Mouse (Mus musculus) urinary bladder, postnatal 25 days (tissue): ENCODE measurements at regions not wholly inside any gene's neighbourhood (a gene's known extent, or its start where the extent isn't known, plus 50 kb on each side); places are given as distances from the start of the nearest gene placed in this dataset.

Experiments used
- DNase-seq: peaks from one replicate; pipeline ENCODE4 v3.0.0; 2022; ENCODE audit warnings: low spot score

DNA sequence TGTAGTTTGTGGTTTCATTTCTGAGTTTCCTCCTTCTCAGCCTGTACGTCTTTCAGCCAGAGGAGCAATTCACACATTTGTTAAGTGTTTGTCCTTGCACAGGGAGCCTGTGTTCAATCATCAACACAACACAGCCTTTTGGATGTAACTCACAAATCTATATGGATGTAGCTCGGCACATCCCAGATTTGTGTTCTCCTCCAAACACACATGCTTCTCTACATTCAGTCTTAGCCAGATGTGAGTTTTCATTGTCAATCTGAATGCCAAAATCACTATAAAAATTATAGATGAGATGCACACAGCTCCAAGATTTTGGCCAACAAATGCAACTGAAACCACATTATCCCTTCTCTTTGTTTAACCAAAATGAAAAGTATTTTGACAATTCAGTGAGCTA, 380.9 kb downstream of the Gm9195 start:
- no peak for DNase-seq

DNA sequence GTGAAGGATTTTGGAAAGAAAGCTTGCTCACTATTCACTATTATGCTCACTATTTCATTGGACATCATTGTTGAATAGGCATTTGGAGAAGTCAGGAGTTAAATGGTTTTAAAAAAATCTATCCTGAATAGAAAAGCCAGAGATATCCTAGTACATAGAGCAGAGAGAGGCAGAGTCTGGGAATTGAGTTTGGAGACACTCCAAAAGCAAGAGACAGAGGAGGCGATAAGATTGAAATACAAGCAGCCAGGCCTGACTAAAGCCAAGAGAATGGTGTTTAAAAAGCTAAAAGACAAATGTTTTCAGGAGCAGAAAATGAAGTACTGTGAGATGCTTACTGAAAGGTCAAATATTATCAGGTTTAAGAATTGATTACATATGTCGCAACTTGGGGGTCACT, 400.1 kb downstream of the Gm9195 start:
- no peak for DNase-seq

DNA sequence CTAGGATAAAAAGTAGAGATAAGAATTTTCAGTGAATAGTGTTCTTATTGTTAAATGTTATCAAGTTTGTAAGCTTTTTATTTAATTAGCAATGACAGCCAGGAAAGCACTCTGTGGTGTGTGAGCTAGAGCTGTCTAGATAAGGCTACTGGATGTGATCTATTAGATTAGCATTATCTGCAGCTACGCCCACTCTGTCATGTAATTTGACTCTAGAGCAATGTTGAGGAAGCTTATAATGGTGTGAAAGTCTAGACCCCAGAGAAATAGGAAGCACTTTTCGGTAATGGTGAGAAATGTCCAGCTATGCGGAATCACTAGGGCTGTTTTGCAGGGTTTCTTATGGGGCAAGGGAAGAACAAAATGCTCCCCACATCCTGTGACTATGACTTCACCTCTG, 410.2 kb downstream of the Gm9195 start:
- DNase-seq: no peak

DNA sequence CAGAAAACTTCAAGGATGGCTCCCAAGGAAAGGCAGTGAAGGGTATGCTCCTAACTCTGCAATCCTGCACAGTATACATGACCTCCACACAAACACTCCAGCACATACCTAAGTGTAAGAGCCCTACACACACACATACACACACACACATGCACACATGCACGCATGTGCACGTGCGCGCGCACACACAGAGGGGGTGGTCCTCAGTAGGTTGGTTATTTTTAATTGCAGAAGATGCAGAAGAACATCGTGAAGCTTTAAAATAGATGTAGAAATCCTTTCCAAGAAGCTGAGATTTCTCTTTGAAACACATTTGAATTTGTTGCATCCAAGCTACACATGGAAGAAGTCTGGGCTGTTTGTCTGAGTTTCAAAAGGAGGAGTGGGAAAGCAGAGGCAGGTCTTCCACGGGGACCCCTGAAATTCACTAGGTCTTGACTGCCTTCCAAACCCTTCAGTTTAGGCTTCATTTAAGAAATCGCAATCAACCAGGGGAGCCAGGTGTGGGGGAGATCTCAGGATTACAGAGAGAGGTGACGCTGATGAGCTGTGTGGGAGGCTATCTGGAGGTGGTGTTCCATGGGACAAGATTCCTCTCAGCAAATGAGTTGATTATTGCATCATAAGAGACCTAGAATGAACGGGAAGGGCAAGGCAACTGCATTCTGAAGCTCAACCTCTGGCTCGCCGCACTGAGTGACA, 427.4 kb downstream of the Gm9195 start:
- no peak for DNase-seq

DNA sequence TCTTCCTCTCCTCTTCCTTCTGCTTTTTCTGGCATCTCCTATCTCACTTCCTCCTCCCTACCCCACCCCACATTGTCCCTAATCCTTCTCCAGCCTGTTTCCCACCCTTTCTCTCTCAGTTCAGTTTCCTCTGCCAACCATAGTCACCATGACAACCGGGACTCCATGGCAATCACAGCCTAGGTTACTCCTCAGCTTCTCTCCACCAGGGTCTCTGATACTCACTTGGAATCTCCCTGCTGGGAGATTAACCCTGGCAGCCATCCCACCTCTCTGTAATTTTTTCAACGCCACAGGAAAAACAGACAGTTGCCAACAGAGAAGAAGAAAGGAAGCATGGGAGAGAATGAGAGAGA, 448.8 kb downstream of the Gm9195 start:
- DNase-seq: no peak

DNA sequence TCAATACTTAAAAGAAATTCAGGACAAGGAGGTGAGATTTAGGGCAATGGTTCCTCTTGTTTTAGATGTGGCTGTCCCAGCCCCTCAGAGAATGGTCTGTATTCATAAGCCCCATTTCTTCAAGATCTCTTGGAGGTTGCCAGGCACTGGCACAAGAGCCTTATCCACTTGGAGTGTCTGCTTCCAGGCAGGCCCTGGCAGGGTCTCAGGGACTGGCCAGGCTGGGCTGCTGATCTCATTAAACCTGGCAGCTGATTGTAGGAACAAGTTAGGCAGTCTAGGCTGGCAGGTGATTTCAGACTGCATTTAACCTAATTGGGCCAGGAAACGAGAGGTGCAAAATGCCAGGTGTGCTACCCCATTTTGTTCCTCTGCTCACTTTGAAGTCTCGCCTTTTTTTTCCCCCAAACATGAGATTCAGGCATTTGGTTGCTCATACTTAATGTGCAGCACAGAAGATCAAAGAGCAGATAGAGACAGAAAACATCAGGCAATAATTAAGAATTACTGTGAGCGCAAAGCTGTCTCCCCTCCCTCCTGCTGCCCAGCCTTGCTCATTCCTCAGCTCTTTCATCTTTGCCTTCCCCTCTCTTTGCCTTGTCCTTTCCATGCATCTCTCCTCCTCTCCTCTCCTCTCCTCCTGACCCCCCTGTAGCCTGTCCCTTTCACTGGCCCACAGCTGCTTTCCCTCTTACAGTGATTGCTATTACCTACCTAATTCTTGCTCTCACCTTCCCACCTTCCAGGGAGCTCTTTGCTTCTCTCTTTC, 449.3 kb downstream of the Gm9195 start:
- DNase-seq: no peak

DNA sequence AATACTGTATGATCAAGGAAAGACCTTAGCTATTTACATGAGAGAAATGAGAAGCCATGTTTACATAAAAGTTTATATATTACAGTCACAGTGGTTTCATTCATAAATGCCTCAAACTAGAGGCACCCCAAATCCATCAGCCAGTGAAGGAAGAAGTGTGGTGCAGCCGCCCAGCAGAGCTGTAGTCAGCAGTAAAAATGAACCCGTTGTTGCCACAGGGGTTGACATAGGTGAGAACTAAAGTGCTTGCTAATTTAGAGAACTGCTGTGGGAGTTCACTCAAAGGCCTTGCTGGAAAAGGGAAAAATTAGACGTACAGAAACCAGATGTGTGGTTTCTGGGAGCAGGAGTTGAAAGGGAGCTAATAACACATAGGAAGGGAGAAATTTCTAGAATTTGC, 461.2 kb downstream of the Gm9195 start:
- no peak for DNase-seq

DNA sequence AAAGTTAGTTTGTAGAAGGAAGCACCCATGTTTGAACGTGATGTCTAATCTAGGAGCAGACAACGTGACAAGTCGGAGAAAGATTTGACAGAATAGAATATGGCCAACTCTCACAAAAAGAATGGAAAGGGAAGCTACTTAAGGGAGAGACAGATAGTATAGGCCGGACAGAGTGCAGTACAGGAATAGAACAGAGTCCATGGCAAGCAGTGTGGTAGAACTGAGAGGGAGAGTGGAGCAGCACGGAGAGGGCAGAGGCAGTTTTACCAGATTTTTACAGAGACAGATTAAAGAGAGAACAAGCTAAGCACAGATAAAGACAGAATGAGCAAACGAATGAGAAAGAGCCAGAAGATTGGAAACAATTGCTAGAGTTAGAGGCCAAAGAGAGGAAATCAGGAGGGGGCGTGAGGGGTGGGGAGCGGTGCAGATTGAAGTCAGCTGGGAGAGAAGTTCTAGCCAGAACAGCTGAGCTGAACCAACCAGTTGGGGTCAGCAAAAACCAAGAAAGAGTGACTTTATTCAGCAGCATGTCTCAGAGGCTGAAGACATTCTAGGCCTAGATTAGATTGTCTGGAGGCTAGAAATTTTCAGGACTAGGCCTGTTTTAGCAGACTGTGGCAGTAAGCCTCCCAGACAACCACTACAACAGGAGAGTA, 464.1 kb downstream of the Gm9195 start:
- no peak for DNase-seq

DNA sequence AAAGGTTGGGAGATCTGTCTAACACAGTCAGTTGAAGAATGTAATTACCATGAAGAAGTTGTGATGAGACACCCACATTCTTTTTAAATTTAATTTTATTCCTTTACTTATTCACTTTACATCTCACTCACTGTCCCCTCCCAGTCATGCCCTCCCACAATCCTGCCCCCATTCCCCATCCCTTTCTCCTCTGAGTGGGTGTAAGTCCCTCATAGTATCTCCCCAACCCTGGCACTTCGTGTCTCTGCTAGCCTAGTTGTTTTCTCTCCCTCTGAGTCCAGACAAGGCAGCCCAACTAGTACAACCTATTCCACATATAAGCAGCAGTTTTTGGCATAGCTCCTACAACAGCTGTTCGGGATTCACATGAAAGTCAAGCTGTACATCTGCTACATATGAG, 487.3 kb downstream of the Gm9195 start:
- no peak for DNase-seq

DNA sequence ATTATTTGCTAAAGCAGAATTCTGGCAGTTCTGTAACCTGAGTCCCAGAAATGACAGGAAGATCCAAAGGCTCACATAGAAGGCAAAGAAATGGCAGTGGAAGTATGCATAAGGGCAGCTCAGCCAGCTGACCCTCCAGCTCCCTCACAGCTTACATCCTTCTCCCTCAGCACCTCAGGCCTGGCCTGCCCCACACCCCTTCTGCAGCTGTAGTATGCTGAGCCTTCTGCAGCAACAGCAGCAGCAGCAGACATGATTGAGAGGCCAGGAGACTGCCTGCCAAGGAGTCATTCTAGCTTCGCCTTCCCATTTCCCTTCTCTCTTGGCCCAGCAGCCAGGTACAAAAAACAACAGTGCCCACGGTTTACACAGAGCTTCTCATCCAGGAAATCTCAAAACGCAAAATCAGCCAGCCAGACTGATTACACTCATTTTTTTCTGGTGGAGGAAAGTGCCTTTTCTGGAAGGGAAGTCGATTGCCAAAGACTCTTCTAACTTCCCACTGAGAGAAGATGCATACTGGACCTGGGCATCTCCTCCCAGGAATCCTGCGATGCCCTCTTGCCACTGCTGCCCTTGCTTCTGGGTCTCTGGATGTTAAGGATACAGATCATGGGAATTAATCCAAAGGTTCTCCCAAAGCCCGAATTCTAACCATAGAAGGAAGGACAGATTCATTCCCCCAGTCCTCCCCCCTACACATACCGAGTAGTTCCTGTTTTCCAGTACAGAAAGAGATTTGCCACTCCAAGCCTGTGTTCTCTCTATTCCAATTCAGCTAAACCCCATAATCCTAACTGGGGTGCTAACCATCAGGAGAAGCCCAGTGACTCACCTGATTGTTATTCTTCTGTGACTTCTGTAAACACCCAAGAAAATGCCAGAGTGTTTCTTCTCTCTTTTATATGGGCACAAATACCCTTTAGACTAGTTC, 489.2 kb downstream of the Gm9195 start:
- no peak for DNase-seq

DNA sequence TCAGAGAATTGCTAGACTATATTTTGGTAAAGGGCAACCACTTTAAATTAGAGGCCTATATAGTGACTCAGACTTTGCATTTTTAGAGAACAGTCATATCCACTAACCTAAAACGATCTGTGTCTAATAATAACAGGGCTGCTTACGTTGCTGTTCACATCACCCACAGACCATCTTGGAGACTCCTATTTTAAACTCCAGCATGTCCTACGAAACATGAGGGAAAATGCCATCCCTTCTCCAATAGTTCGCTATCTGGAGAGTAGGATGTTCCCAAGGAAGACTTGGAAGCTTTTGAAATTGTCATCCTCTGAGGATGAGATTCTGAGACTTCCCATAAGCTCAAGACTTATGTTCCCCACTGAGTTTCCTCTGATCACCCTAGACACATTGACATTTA, 518.6 kb downstream of the Gm9195 start:
- DNase-seq: no peak

DNA sequence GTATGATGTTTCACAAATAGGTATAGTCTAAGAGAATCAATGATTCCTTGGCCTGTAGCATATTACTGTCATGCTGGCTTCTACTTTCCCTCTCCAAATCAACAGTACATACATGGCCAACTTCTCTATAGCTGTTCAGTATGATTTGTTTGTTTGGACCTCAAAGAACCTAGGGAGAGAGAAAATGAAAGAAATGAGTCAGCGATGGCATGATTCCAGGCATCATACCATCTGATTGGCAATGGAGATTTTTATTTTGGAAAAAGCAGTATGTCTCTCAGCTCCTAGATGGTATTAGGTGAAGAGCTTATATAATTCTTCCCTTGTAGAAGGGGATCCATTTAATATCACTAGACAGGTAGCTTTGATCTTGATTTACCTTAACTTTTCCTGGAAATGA, 519.1 kb downstream of the Gm9195 start:
- no peak for DNase-seq

DNA sequence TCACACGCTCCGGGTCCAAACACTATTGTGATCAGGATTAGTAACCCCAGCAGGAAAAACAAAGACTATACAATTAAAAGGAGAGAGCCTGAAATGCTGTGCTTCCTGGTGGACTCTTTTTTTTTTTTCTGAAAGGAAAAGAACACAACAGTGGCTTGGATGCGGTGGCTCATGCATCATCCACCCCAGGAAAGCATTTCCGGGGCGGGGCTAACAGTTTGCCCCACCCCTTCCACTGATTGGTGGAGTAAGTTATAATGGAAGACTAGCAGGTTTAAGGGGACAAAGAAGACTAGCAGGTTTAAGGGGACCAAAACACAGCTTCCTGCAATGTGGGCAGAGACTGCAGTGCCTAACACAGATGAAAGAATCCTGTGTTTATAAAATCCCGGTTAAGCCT, 524.0 kb downstream of the Gm9195 start:
- no peak for DNase-seq

DNA sequence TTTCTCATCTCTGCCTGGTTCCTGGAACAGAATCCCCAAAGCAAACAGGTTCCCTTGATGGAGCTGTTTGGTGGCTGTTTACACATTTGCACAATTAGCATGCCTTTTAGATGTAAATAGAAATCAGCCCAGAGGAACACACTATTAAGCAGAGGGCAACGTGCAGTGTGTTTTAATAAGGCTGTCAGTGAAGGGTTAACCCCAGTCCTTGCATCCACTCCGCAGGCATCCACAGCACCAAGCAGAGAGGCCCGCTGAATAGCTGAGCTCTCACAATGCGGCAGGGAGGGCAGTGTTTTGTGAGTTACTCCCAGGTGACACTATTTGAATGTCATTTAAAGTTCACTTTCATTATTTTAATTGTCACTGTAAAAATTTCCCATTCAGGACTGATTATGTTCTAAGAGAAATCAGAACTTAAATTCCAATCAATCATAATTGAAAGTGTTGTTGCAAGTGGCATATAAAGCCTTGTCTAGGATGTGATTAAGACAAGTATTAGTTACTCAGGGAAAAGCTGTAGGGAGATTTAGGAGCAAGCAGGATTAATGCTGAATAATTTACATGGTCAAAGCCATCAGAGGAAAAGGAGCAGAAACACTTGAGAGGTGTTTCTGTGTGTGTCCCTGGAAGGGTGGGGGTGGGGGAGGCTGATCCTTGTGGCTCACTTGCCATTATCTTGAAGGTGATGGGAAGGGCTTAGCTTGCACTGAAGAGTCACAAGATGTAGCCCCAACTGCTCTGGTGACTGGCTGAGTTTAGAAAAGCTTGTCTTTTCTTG, 528.1 kb downstream of the Gm9195 start:
- DNase-seq: no peak

DNA sequence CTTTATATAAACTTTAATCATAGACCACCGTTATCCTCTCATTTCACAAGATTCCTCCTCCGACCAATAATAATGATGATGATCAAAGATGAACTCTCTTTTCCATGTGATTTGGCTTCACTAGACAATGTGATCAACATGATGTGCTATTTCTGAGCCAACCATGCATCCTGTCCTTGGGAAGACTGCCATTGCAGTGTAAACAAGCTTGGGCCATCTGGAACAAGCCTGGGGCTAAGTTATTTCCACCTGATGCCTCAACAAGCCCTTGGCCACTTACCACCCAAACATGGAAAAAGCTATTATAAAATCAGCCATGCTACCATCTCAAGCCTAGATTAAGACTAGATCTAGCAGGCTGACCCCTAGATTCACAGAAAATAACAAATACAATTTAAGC, 542.9 kb downstream of the Gm9195 start:
- DNase-seq: no peak

DNA sequence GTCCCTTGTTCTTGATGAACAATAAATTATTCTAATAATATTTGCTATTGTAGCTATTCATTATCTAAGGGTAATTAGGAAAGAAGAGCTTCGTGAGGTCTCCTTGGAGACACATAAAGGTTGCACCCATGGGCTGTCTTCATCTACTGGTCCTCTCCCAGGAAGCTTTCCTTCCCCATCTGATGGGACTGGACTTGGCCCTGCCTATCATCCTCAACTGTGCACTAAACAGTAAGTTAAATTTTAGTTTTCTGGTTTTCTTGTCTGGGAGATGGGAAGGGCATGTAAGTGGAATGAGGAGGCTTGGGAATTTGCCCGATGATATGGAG, 554.5 kb downstream of the Gm9195 start:
- no peak for DNase-seq

DNA sequence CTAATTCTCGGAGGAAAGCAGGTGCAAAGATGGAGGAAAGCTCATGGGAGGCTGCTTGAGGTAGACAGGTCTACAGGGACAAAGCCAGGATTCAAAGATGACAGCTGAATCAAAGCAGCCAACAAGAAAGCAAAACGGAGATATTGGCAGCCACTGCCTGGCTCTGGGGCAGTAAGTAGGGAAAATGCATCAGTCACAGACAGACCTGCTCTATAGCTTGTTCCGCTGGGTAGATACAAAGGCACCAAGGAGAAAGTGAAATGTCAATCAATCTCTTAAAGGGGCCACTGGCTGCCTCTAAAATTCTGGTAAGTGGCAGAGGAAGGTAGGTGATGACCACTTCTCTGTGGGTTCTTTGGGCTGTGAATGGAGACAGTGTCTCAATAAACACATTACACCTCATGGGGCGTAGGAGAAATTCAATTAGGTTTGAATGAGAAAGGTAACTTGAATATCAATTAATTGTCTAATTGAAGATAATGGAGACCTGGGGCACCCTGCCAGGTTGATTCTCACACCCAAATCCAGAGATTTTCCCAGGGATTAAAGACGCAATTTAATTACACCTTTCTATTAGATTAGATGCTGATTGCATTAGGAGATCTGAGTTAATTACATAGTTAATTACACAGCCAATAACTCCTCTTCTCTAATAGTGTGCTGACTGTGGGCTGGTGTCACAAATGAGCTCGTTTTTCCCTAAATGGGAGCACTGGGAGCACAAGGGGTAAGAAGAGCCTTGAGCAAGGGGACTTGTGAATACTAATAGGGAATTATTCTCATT, 555.1 kb downstream of the Gm9195 start:
- DNase-seq: no peak

DNA sequence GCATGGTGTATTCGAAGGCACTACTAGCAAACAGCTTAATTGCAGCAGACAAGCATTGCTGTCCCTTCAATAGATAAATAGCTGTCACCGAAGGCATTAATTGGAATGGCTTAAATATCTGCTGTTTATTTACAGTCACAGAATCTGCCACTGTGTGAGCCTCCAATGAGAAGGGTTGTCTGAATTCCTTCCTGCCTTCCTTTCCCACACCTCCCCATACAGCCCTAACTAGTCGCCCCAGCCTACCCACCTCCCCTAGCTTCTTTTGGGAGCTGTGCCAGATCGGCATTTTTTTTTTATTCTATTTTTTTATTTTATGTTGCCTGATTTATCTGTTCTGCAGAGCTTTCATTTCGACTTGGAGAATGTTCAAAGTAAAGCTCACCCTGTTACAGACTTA, 575.7 kb downstream of the Gm9195 start:
- no peak for DNase-seq

DNA sequence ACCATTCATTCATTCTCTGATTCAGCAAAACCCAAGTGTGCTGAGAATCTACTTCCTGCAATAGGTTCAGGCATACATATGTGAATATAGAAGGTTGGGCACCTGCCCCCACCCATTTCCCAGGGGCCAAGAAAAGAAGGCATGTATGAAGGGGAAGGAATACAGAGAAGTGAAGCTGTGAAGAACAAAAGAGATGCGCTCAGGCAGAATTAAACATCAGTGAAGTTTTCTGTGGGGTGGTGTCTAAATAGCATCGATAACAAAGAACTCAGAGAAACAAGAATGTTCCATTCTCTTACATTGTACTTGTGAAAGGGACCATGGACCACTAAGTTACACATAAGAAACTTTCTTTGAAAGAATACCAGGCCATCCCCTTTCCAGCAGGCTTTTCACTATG, 580.7 kb downstream of the Gm9195 start:
- no peak for DNase-seq

DNA sequence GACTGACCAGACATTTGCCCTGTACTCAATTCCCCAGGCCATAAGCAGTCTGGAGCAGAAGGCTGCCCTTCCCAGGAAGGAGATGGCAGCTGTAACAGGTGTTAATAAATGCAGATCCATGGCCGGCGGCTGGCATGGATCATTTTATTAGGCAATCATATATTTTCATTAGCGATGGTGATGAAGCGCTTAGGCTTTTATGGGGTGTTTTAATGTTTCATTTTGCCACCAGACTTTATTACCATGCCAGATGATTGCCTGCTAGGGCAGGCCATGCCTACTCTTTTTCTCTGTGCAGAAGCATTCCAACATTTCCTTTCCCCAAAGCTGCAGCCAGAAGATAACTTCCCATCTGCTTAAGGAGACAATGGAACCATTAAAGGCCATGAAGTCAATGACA, 596.2 kb downstream of the Gm9195 start:
- no peak for DNase-seq

DNA sequence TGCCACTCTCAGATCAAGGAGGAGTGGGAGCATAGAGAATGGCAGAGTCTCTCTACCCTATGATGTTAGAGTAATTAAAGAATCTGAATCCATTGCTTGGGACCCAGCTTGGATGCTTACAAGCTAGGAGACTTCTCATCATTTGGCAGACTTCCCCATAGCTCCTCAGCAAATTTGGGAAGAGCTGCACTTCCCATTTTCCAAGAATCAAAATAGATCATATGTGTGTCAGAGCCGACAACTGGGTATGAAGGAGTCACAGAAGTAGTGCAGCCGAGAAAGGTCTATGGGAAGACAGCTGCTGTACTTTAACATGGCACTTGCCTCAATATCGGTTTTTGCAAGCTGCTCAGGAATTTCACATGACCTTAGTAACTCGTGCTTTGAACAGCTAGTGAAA, 596.8 kb downstream of the Gm9195 start:
- DNase-seq: no peak
